Mouse (Mus musculus) liver, embryonic 16.5 days (tissue): ENCODE measurements around the gene Grm7. TPM values are rescaled to one million over a fixed set of nuclear protein-coding genes. Genes with fewer than 3 reads are reported as not detected.

Experiments used
- ATAC-seq: fragments of 200-750 bp; cut with Nextera tagmentation; 2 replicates; pipeline ENCODE4 v1.8.0; 2017; ENCODE audit warnings: low read depth, mild to moderate bottlenecking, moderate number of reproducible peaks, moderate library complexity
- H3K27ac ChIP-seq: fragments of 300-500 bp; sonication (generic); 2 replicates; pipeline ENCODE4 v1.5.1; 2014; ENCODE audit warnings: mild to moderate bottlenecking, low read length
- H3K27me3 ChIP-seq: fragments of 300-500 bp; sonication (generic); 2 replicates; pipeline ENCODE4 v1.6.1; 2014; ENCODE audit warnings: low read depth, low read length, mixed read lengths; ENCODE audit not compliant: control insufficient read depth, insufficient read depth
- H3K36me3 ChIP-seq: fragments of 300-500 bp; sonication (generic); 2 replicates; pipeline ENCODE4 v1.6.1; 2014; ENCODE audit warnings: mild to moderate bottlenecking; ENCODE audit not compliant: control insufficient read depth, insufficient read depth
- H3K4me1 ChIP-seq: fragments of 300-500 bp; sonication (generic); 2 replicates; pipeline ENCODE4 v1.6.1; 2014; ENCODE audit warnings: low read depth, low read length, mixed read lengths; ENCODE audit not compliant: control insufficient read depth
- H3K4me2 ChIP-seq: fragments of 300-500 bp; sonication (generic); 2 replicates; pipeline ENCODE4 v1.6.1; 2014; ENCODE audit warnings: low read depth, low read length, mixed read lengths
- H3K4me3 ChIP-seq: fragments of 300-500 bp; sonication (generic); 2 replicates; pipeline ENCODE4 v1.5.1; 2014; ENCODE audit warnings: low read depth, mild to moderate bottlenecking, low read length
- H3K9ac ChIP-seq: fragments of 300-500 bp; sonication (generic); 2 replicates; pipeline ENCODE4 v1.6.1; 2014; ENCODE audit warnings: low read depth, low read length
- H3K9me3 ChIP-seq: fragments of 300-500 bp; sonication (generic); replicated peaks from 2 replicates; pipeline ENCODE4 v1.6.1; 2016; ENCODE audit warnings: low read length; ENCODE audit not compliant: control insufficient read depth
- WGBS: fragments of 180-500 bp; shearing (Covaris S2); extraction: QIAGEN DNeasy Blood & Tissue Kit; methylation state at CpG from one replicate; pipeline ENCODE4 v1.1.7; 2014; ENCODE audit not compliant: insufficient replicate concordance; 5-methylcytosine and 5-hydroxymethylcytosine counted together
- polyA plus RNA-seq: library from polyadenylated mRNA; unstranded; fragments of >200 nt; fragmentation: Nextera tagmentation; extraction: Ambion mirVana; gene quantifications from 2 replicates; pipeline ENCODE4 v1.2.1, GENCODE M21; 2015

Grm7 gene
- polyA plus RNA-seq, 1 experiment from 2014 or later: 0.09 TPM

DNA sequence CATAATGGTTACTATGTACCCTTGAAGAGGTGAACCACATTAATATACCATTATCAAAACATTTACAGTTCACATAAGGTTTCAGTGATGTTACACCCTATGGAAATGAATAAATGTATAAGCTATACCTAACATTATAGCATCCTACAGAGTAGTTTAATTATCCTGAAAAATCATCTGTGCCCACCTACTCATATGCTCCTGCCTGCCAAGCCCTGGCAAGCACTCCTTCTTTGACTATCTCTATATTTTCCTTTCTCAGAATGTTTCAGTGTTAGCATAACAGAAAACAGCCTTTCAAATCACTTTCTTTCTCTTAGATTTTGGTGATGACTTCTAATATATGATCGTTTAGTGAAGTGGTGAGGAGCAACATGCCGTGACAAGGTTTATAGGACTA is 147.3 kb downstream of the Grm7 start:
- Histone ChIP-seq H3K9ac (no peak overlapping the region), H3K4me3 (no peak overlapping the region), H3K27ac (no peak overlapping the region), H3K4me2 (no peak overlapping the region), H3K27me3 (no peaks in the 10 kb centered on the region), H3K9me3 (no peaks in the 10 kb centered on the region), H3K36me3 (no peaks in the 10 kb centered on the region), H3K4me1 (no peaks in the 10 kb centered on the region)
- WGBS: 70% methylated on average over 2 of the region's 2 CpGs
- no peak for ATAC-seq

GRCm38 (mm10) chr6:110807481-110807880 is 162.1 kb downstream of the Grm7 start:
- Histone ChIP-seq H3K36me3 (no peaks in the 10 kb centered on the region), H3K9me3 (no peaks in the 10 kb centered on the region), H3K27me3 (no peaks in the 10 kb centered on the region), H3K9ac (no peak overlapping the region), H3K4me3 (no peak overlapping the region), H3K4me1 (no peaks in the 10 kb centered on the region), H3K27ac (no peak overlapping the region), H3K4me2 (no peak overlapping the region)
- no peak for ATAC-seq
- WGBS: 29% methylated on average over 5 of the region's 5 CpGs

- Histone ChIP-seq H3K4me1 (no peaks in the 10 kb centered on the region), H3K27me3 (no peaks in the 10 kb centered on the region), H3K9ac (no peak overlapping the region), H3K4me2 (no peak overlapping the region), H3K9me3 (no peaks in the 10 kb centered on the region), H3K4me3 (no peak overlapping the region), H3K36me3 (no peaks in the 10 kb centered on the region), H3K27ac (no peak overlapping the region)
- 52% methylated on average over 5 of the region's 5 CpGs for WGBS
- ATAC-seq: no peak
Observed at GRCm38 (mm10) chr6:110812214-110812613, 166.8 kb downstream of the Grm7 start.

DNA sequence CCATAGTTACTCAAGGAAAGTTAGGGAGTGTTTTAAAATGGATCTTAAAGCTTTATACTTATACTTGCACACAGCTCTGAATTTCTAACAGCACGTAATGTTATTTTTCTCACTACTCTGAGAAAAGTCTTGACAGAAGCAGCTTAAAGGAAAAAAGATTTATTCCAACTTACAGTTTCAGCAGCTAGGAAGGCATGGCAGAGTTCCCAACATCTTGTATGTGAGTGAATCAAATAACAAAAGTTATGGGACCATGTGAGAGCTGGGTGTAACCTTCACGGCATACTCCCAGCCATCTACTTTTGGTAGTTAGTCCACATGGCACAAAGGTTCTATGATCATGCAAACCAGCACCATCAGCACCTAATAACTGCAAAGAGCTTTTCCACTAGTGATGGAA is 172.9 kb downstream of the Grm7 start:
- 62% methylated on average over 2 of the region's 2 CpGs for WGBS
- Histone ChIP-seq H3K9me3 (no peaks in the 10 kb centered on the region), H3K9ac (no peak overlapping the region), H3K4me1 (no peaks in the 10 kb centered on the region), H3K4me3 (no peak overlapping the region), H3K4me2 (no peak overlapping the region), H3K36me3 (no peaks in the 10 kb centered on the region), H3K27ac (no peak overlapping the region), H3K27me3 (no peaks in the 10 kb centered on the region)
- ATAC-seq: no peak

GRCm38 (mm10) chr6:110868311-110868710 is 222.9 kb downstream of the Grm7 start:
- H3K9me3 ChIP-seq: no peaks in the 10 kb centered on the region
- no peak for ATAC-seq
- H3K36me3 ChIP-seq: no peaks in the 10 kb centered on the region
- no peak overlapping the region for H3K4me2 ChIP-seq
- H3K27me3 ChIP-seq: no peaks in the 10 kb centered on the region
- H3K4me1 ChIP-seq: no peaks in the 10 kb centered on the region
- no peak overlapping the region for H3K4me3 ChIP-seq
- no peak overlapping the region for H3K9ac ChIP-seq
- H3K27ac ChIP-seq: no peak overlapping the region

DNA sequence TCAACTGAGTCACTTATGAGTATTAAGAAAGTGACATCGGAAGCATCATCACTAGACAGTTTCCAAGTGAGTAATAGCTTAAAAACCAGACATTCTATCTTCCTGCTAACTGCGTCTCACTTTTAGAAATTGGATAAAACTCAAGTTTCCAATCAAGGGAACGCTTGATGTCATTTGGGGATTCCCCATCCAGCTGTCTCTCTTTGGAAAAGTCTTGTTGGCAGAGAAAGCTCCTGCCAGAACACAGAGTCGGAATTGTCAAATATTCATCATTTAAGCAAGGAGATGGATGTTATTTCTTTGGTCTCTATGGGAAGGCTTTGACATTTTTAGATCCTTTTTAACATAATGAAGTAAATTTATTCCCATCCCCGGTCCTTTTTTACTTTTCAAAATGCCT is 336.6 kb downstream of the Grm7 start:
- H3K27me3 ChIP-seq: no peaks in the 10 kb centered on the region
- 56% methylated on average over 5 of the region's 5 CpGs for WGBS
- no peak overlapping the region for H3K9ac ChIP-seq
- H3K4me3 ChIP-seq: no peak overlapping the region
- no peaks in the 10 kb centered on the region for H3K36me3 ChIP-seq
- H3K4me2 ChIP-seq: no peak overlapping the region
- no peaks in the 10 kb centered on the region for H3K4me1 ChIP-seq
- H3K9me3 ChIP-seq: no peaks in the 10 kb centered on the region
- no peak overlapping the region for H3K27ac ChIP-seq
- ATAC-seq: no peak

DNA sequence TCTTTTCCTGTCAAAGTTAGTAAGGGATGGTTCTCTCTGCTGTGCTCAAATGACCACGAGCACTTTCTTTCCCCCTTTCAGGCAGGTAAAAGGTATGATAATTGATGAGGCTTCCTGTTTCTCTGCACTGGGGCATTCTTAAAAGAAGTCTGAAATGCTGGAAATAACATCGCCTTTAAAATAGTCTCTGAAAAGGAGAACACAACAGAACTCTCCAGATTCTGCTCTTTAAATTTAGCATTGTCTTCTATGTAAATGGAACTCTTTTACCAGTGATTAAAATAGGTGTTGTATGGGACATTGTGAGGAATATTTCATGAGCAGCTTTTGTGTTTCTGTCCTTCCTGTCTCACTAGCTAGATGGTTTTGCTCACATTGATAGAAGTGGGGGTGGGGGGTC is 393.7 kb downstream of the Grm7 start:
- H3K9ac ChIP-seq: no peak overlapping the region
- H3K27me3 ChIP-seq: no peaks in the 10 kb centered on the region
- no peaks in the 10 kb centered on the region for H3K9me3 ChIP-seq
- ATAC-seq: no peak
- no peaks in the 10 kb centered on the region for H3K36me3 ChIP-seq
- H3K4me2 ChIP-seq: no peak overlapping the region
- no peak overlapping the region for H3K4me3 ChIP-seq
- 49% methylated on average over 2 of the region's 2 CpGs for WGBS
- no peaks in the 10 kb centered on the region for H3K4me1 ChIP-seq
- no peak overlapping the region for H3K27ac ChIP-seq

- Histone ChIP-seq H3K9me3 (no peaks in the 10 kb centered on the region), H3K9ac (no peak overlapping the region), H3K36me3 (no peaks in the 10 kb centered on the region), H3K4me2 (no peak overlapping the region), H3K27ac (no peak overlapping the region), H3K4me1 (no peaks in the 10 kb centered on the region), H3K27me3 (no peaks in the 10 kb centered on the region), H3K4me3 (no peak overlapping the region)
- no peak for ATAC-seq
- 36% methylated on average over 2 of the region's 2 CpGs for WGBS
Observed at GRCm38 (mm10) chr6:111045896-111046295, 400.5 kb downstream of the Grm7 start.

- no peak overlapping the region for H3K27ac ChIP-seq
- no peaks in the 10 kb centered on the region for H3K9me3 ChIP-seq
- no peaks in the 10 kb centered on the region for H3K4me1 ChIP-seq
- H3K4me3 ChIP-seq: no peak overlapping the region
- H3K4me2 ChIP-seq: no peak overlapping the region
- H3K9ac ChIP-seq: no peak overlapping the region
- no peaks in the 10 kb centered on the region for H3K27me3 ChIP-seq
- H3K36me3 ChIP-seq: no peaks in the 10 kb centered on the region
- no peak for ATAC-seq
Observed at GRCm38 (mm10) chr6:111049247-111049646, 403.9 kb downstream of the Grm7 start.
